Mouse (Mus musculus): ENCODE measurements around the gene Inmt. TPM values are rescaled to one million over a fixed set of nuclear protein-coding genes. Genes with fewer than 3 reads are reported as not detected.
A peak's percentile ranks its signal among the peaks of the same experiment; 100 is the strongest.

Inmt gene
- polyA plus RNA-seq, 1 experiment from 2014 or later = 1.2 TPM

DNA sequence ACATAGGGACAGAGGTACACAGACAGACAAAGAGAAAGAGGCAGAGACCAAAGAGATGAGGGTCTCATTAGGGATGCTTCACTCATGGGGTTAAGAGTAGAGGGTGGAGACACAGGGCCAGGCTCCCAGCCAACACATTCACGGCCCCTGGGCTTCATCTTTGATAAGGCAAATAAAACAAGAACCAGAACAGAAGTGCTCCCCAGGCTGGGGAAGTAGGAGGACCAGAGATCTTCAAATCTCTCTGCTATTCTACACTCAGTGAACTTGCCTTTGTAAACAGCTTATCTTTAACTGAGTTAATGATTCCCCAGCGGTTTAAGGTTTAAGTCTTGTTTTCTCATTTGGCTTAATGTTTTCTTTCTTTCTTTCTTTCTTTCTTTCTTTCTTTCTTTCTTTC is 613 bp upstream of the Inmt start:
- Histone ChIP-seq H3K9me3 (ENCODE audit: control insufficient read depth, low read length) (no peaks in the 10 kb centered on the region), H3K4me3 (ENCODE audit: low read depth, low read length) (no peak overlapping the region), H3K27me3 (ENCODE audit: control insufficient read depth, insufficient read depth, low read length) (no peaks in the 10 kb centered on the region), H3K9ac (ENCODE audit: low read length) (no peak overlapping the region), H3K4me1 (replicated peaks; ENCODE audit: control insufficient read depth, insufficient read depth, low read length) (peaks cover 7% of the 10 kb centered on the region), H3K4me2 (ENCODE audit: low read depth, low read length, severe bottlenecking) (no peak overlapping the region), H3K36me3 (ENCODE audit: control insufficient read depth, insufficient read depth, low read length) (no peaks in the 10 kb centered on the region), H3K27ac (ENCODE audit: low read depth, low read length) (no peak overlapping the region)
- ATAC-seq (replicated peaks; ENCODE audit: low FRiP score) (no peak), DNase-seq (ENCODE audit: low spot score) (no peak)
- WGBS = 71% methylated on average over 2 of the region's 2 CpGs

DNA sequence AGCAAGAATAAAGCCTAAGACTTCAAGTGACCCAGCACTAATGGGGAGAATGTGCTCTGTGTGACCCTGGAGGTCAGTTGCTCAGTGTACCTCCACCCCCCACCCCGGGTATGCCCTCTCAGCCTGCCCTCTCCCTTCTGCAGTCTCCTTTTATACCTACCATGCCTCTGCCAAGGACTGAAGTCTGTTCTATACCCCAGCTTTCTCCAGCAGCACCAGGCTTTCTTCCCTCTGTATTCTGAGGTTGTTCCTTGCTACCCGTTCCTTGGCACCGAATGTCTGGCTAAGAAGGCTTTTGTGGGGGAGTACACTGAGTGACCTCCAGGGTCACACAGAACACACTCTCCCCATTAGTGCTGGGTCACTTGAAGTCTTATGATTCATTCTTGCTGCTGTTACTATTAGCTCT is 898 bp downstream of the Inmt start:
- 9% methylated on average over 3 of the region's 3 CpGs for WGBS
- H3K9ac ChIP-seq (ENCODE audit: low read length) = no peak overlapping the region
- no peak overlapping the region for H3K27ac ChIP-seq (ENCODE audit: low read depth, low read length)
- no peak overlapping the region for H3K4me3 ChIP-seq (ENCODE audit: low read depth, low read length)
- H3K36me3 ChIP-seq (ENCODE audit: control insufficient read depth, insufficient read depth, low read length) = no peaks in the 10 kb centered on the region
- peaks cover 7% of the 10 kb centered on the region for H3K4me1 ChIP-seq (replicated peaks; ENCODE audit: control insufficient read depth, insufficient read depth, low read length)
- H3K9me3 ChIP-seq (ENCODE audit: control insufficient read depth, low read length) = no peaks in the 10 kb centered on the region
- ATAC-seq (replicated peaks; ENCODE audit: low FRiP score) = no peak
- no peak overlapping the region for H3K4me2 ChIP-seq (ENCODE audit: low read depth, low read length, severe bottlenecking)
- no peaks in the 10 kb centered on the region for H3K27me3 ChIP-seq (ENCODE audit: control insufficient read depth, insufficient read depth, low read length)
- DNase-seq (ENCODE audit: low spot score) = no peak

DNA sequence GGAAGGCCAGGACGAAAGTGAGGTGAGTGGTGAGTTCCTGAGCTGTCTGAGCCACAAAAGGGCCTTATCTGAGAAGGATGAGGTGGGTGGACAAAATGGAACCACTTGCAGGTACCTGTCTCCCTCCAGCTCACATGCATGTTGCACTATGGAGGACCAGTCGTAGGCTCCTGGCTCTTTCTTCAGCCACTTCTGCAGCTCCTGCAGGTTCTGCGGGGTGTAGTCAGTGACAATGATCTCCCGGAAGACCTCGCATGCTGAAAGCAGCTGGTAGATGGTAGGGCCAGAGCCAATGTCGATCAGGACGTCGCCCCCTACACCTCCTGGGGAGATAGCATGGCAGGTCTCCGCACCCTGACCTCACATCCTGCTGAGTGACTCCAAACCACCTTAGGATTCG is 1.7 kb downstream of the Inmt start:
- Histone ChIP-seq H3K27me3 (ENCODE audit: control insufficient read depth, insufficient read depth, low read length) (no peaks in the 10 kb centered on the region), H3K9me3 (ENCODE audit: control insufficient read depth, low read length) (no peaks in the 10 kb centered on the region), H3K4me3 (ENCODE audit: low read depth, low read length) (no peak overlapping the region), H3K36me3 (ENCODE audit: control insufficient read depth, insufficient read depth, low read length) (no peaks in the 10 kb centered on the region), H3K27ac (ENCODE audit: low read depth, low read length) (no peak overlapping the region), H3K9ac (ENCODE audit: low read length) (no peak overlapping the region), H3K4me2 (ENCODE audit: low read depth, low read length, severe bottlenecking) (no peak overlapping the region), H3K4me1 (replicated peaks; ENCODE audit: control insufficient read depth, insufficient read depth, low read length) (peaks cover 7% of the 10 kb centered on the region)
- ATAC-seq (replicated peaks; ENCODE audit: low FRiP score) (no peak), DNase-seq (ENCODE audit: low spot score) (no peak)
- WGBS = 52% methylated on average over 10 of the region's 10 CpGs

DNA sequence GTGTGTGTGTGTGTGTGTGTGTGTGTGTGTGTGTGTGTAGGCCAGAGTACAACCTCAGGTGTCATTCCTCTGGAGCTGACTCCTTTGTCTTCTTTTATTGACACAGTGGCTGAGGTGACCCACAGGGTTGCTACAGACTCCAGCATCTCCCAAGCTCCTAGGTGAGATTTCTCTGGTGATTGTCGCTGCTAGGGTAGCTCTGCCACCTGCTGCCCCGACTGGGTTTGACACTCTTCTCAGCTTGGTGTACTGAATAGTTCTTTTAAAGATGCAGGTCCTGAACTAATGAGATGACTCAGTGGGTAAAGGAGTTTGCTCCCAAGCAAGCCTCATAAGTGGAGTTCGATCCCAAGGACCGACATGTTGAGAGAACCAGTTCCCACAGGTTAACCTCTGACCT is 3.2 kb downstream of the Inmt start:
- Histone ChIP-seq H3K4me1 (replicated peaks; ENCODE audit: control insufficient read depth, insufficient read depth, low read length) (peaks cover 7% of the 10 kb centered on the region), H3K27ac (ENCODE audit: low read depth, low read length) (no peak overlapping the region), H3K9me3 (ENCODE audit: control insufficient read depth, low read length) (no peaks in the 10 kb centered on the region), H3K4me2 (ENCODE audit: low read depth, low read length, severe bottlenecking) (no peak overlapping the region), H3K36me3 (ENCODE audit: control insufficient read depth, insufficient read depth, low read length) (no peaks in the 10 kb centered on the region), H3K9ac (ENCODE audit: low read length) (no peak overlapping the region), H3K27me3 (ENCODE audit: control insufficient read depth, insufficient read depth, low read length) (no peaks in the 10 kb centered on the region), H3K4me3 (ENCODE audit: low read depth, low read length) (no peak overlapping the region)
- ATAC-seq (replicated peaks; ENCODE audit: low FRiP score) (no peak), DNase-seq (ENCODE audit: low spot score) (no peak)
- whole genome bisulfite sequencing = 57% methylated on average over 4 of the region's 4 CpGs

DNA sequence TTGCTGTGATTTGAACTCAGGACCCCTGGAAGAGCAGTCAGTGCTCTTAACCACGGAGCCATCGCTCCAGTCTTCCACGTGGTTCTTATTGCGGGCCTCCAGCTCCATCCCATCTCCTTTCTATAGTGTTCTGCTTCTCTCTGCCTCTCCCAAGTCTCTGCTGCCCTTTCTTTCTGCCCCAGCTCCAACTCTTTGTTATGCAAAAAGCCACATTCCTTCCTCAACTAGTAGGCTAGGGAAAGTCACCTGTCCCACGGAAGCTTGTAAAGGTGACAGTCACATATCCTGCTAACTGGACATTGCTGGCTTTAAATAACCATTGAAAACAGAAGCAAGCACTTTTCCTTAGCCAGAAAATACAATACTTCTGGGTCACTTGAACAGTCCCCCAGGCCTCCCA is 5.0 kb downstream of the Inmt start:
- ATAC-seq (replicated peaks; ENCODE audit: low FRiP score) = no peak
- 59% methylated on average over 5 of the region's 5 CpGs for WGBS

DNA sequence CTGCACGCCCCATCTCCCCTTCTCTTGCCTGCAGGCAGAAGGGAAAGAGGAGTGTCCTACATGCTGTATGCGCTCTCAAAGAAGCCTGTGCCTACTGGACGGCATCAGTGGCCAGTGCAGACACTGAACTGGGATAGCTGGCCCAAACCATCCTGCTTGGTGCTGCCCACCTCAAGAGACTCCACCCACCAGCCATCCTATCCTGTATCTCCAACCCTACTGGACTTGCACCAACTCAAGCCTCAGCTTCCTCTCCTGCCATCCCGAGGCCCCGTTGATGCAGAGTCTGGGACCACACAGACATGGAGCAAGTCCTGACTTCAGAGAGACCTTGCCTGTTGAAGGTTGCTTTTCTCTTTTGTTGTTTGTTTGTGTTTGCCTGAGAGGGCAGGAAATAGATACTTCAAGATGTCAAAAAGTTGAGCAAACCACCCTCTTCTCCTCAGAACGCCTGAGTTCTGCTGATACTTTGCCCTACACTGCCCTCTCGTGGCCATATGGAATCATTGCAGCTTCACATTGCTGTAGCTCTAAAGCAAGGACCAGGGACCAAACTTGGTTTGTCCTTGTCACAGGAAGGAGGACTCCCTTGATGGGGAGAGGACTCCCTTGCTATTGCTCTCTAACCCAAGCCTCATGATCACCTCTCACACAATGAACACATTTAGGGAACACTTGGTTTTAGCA is 7.9 kb downstream of the Inmt start:
- DNase-seq (ENCODE audit: low spot score) (peak; percentile 79), ATAC-seq (replicated peaks; ENCODE audit: low FRiP score) (0 out of 2 replicates have a peak, but pooled peaks have one; percentile 24)
- no peaks in the 10 kb centered on the region for H3K27me3 ChIP-seq (ENCODE audit: control insufficient read depth, insufficient read depth, low read length)

More for the DNA sequence above, 5.0 kb downstream of the Inmt start:
- H3K4me3 ChIP-seq (ENCODE audit: low read depth, low read length) = no peak overlapping the region
- no peak overlapping the region for H3K4me2 ChIP-seq (ENCODE audit: low read depth, low read length, severe bottlenecking)
- no peaks in the 10 kb centered on the region for H3K36me3 ChIP-seq (ENCODE audit: control insufficient read depth, insufficient read depth, low read length)
- no peak for DNase-seq (ENCODE audit: low spot score)
- no peaks in the 10 kb centered on the region for H3K9me3 ChIP-seq (ENCODE audit: control insufficient read depth, low read length)
- H3K27me3 ChIP-seq (ENCODE audit: control insufficient read depth, insufficient read depth, low read length) = no peaks in the 10 kb centered on the region
- H3K9ac ChIP-seq (ENCODE audit: low read length) = no peak overlapping the region
- no peak overlapping the region for H3K27ac ChIP-seq (ENCODE audit: low read depth, low read length)
- H3K4me1 ChIP-seq (replicated peaks; ENCODE audit: control insufficient read depth, insufficient read depth, low read length) = peaks cover 7% of the 10 kb centered on the region

DNA sequence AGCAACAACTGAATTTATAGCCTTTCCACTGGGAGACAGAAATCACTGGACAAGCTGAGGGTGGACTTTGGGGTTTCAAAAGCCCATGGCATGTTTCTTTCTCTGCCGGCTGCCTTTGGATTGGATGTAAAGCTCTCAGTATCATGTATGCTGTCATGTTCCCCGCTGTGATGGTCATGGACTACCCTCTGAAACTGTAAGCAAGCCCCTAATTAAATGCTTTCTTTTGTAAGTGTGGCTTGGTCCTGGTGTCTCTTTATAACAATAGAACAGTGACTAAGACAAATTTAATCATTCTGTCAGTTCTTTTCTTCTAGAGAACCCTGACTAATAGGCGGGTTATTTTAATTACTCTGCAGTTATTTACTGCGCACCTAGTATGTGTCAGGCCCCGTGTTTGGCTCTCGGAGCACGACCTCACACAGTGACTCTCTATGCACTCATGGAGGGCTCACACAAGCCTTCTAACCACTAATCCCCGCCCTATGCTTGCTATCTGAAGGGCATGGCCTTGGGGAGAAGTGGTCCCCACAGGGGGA is 11.7 kb downstream of the Inmt start:
- H3K36me3 ChIP-seq (ENCODE audit: control insufficient read depth, insufficient read depth, low read length) = no peaks in the 10 kb centered on the region
- 75% methylated on average over 8 of the region's 8 CpGs for WGBS
- DNase-seq (ENCODE audit: low spot score) (no peak), ATAC-seq (replicated peaks; ENCODE audit: low FRiP score) (no peak)
- H3K4me1 ChIP-seq (replicated peaks; ENCODE audit: control insufficient read depth, insufficient read depth, low read length) = no peaks in the 10 kb centered on the region
- no peak overlapping the region for H3K9ac ChIP-seq (ENCODE audit: low read length)
- no peak overlapping the region for H3K27ac ChIP-seq (ENCODE audit: low read depth, low read length)
- no peak overlapping the region for H3K4me2 ChIP-seq (ENCODE audit: low read depth, low read length, severe bottlenecking)
- H3K9me3 ChIP-seq (ENCODE audit: control insufficient read depth, low read length) = no peaks in the 10 kb centered on the region
- no peaks in the 10 kb centered on the region for H3K27me3 ChIP-seq (ENCODE audit: control insufficient read depth, insufficient read depth, low read length)
- no peak overlapping the region for H3K4me3 ChIP-seq (ENCODE audit: low read depth, low read length)

More for the DNA sequence above, 7.9 kb downstream of the Inmt start:
- Histone ChIP-seq H3K36me3 (ENCODE audit: control insufficient read depth, insufficient read depth, low read length) (no peaks in the 10 kb centered on the region), H3K4me2 (ENCODE audit: low read depth, low read length, severe bottlenecking) (no peak overlapping the region), H3K4me3 (ENCODE audit: low read depth, low read length) (no peak overlapping the region), H3K9ac (ENCODE audit: low read length) (no peak overlapping the region), H3K27ac (ENCODE audit: low read depth, low read length) (no peak overlapping the region), H3K9me3 (ENCODE audit: control insufficient read depth, low read length) (no peaks in the 10 kb centered on the region), H3K4me1 (replicated peaks; ENCODE audit: control insufficient read depth, insufficient read depth, low read length) (no peaks in the 10 kb centered on the region)
- WGBS = 59% methylated on average over 7 of the region's 7 CpGs

DNA sequence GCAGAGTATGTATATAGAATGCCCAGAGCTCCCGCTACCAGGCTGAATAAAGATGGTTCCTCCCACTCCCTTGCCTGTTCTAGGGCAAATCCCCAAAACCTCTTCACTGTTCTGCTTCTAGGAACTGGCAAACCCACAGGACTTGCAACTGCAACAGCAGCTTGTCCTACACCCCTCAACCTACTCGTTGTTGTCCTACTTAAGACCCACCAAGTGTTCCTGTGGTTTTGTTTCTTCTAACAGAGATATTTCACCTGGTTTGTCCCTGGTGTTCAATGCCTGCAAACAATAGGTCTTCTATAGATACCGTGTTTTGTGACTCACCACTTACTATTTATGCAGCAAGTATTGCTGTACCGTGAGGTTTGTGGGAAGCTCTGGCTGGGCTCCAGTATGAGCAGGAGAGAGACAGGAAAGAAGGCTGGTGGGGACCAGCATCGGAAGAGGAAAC is 13.5 kb downstream of the Inmt start:
- no peak for DNase-seq (ENCODE audit: low spot score)
- no peaks in the 10 kb centered on the region for H3K4me1 ChIP-seq (replicated peaks; ENCODE audit: control insufficient read depth, insufficient read depth, low read length)
- H3K9ac ChIP-seq (ENCODE audit: low read length) = no peak overlapping the region
- H3K27ac ChIP-seq (ENCODE audit: low read depth, low read length) = no peak overlapping the region
- no peaks in the 10 kb centered on the region for H3K9me3 ChIP-seq (ENCODE audit: control insufficient read depth, low read length)
- H3K4me3 ChIP-seq (ENCODE audit: low read depth, low read length) = no peak overlapping the region
- no peak overlapping the region for H3K4me2 ChIP-seq (ENCODE audit: low read depth, low read length, severe bottlenecking)
- no peak for ATAC-seq (replicated peaks; ENCODE audit: low FRiP score)
- 87% methylated on average over 5 of the region's 5 CpGs for WGBS
- H3K27me3 ChIP-seq (ENCODE audit: control insufficient read depth, insufficient read depth, low read length) = no peaks in the 10 kb centered on the region
- H3K36me3 ChIP-seq (ENCODE audit: control insufficient read depth, insufficient read depth, low read length) = no peaks in the 10 kb centered on the region

DNA sequence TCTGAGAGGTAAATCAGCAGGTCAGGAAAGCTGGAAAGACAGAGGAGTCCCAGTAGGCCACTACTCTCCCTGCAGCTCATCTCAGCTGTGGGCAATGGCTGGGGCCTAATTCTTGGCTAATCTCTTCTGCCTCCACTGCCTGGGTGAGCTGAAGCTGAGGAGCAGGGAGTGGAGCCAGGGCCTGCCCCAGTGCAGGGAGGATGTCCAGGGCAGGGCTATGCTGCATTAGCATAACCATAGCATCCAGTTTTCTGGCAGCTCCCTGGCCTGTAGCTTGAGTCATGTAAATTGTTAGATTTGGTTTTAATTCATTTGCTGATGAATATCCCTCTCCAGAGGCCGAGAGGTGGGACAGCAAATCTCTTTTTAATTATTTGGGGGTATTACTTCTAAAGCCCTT is 15.6 kb downstream of the Inmt start:
- H3K36me3 ChIP-seq (ENCODE audit: control insufficient read depth, insufficient read depth, low read length) = no peaks in the 10 kb centered on the region
- H3K4me2 ChIP-seq (ENCODE audit: low read depth, low read length, severe bottlenecking) = no peak overlapping the region
- no peak for DNase-seq (ENCODE audit: low spot score)
- WGBS = 35% methylated on average over 1 of the region's 1 CpGs
- no peaks in the 10 kb centered on the region for H3K27me3 ChIP-seq (ENCODE audit: control insufficient read depth, insufficient read depth, low read length)
- no peak for ATAC-seq (replicated peaks; ENCODE audit: low FRiP score)
- no peak overlapping the region for H3K27ac ChIP-seq (ENCODE audit: low read depth, low read length)
- H3K4me1 ChIP-seq (replicated peaks; ENCODE audit: control insufficient read depth, insufficient read depth, low read length) = no peaks in the 10 kb centered on the region
- no peak overlapping the region for H3K4me3 ChIP-seq (ENCODE audit: low read depth, low read length)
- H3K9ac ChIP-seq (ENCODE audit: low read length) = no peak overlapping the region
- no peaks in the 10 kb centered on the region for H3K9me3 ChIP-seq (ENCODE audit: control insufficient read depth, low read length)
